Mouse (Mus musculus): ENCODE results near the gene Exoc6b. TPM values are rescaled to one million over a fixed set of nuclear protein-coding genes. Genes with fewer than 3 reads are reported as not detected.

Exoc6b gene
- total and polyA plus RNA-seq, 3 experiments, result 0.76 to 8.7 (median 6.9) TPM

GRCm38 (mm10) chr6:84875869-84876268, 193.4 kb downstream of the Exoc6b start:
- DNase-seq (ENCODE audit: low spot score) (no peak), ATAC-seq (ENCODE audit: extremely low read depth, insufficient number of reproducible peaks, low FRiP score, poor library complexity, severe bottlenecking) (no peak)
- no peaks in the 10 kb centered on the region for H3K9me3 ChIP-seq (replicated peaks)
- H3K36me3 ChIP-seq (replicated peaks), result no peaks in the 10 kb centered on the region
- H3K27me3 ChIP-seq (ENCODE audit: insufficient read depth, low read length), result no peaks in the 10 kb centered on the region
- TF ChIP-seq GATA1 (IDR thresholded peaks at IDR 0.05; ENCODE audit: borderline replicate concordance, low read length), result no peak
- no peak for TF ChIP-seq CTCF (IDR thresholded peaks at IDR 0.05; ENCODE audit: low read depth, low read length)
- no peak for TF ChIP-seq POLR2AphosphoS5 (IDR thresholded peaks at IDR 0.05; ENCODE audit: insufficient replicate concordance, low read depth, low read length)
- TF ChIP-seq GATA2 (IDR thresholded peaks at IDR 0.05; ENCODE audit: borderline replicate concordance, low read depth, low read length), result no peak
- no peak for TF ChIP-seq TAL1 (conservative IDR thresholded peaks at IDR 0.05; ENCODE audit: low read depth, low read length)
- no peak overlapping the region for H3K4me3 ChIP-seq (ENCODE audit: low read depth, low read length)
- H3K4me1 ChIP-seq (ENCODE audit: insufficient read depth, low read depth, low read length), result peaks cover 21% of the 10 kb centered on the region

DNA sequence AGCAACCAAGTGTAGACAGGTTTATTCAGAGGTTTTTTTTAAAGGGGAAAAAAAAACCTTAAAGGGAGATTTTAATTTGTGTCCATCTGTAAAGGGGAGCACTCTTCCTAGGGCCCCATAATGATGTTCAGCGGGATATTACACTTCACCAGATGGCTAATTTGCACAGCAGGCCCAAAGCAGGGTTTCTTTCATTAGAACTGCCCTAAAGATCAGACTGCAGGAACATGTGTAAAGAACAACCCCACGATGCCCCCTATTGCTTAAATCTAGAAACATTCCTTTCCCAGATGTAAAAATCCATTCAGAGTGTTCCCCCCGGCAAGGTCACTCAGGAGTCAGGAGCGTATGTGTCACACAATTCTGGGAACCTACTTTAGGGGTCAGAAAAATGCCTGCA, 202.2 kb downstream of the Exoc6b start:
- ATAC-seq (ENCODE audit: extremely low read depth, insufficient number of reproducible peaks, low FRiP score, poor library complexity, severe bottlenecking), result no peak
- H3K4me3 ChIP-seq (ENCODE audit: low read depth, low read length), result no peak overlapping the region
- no peaks in the 10 kb centered on the region for H3K9me3 ChIP-seq (replicated peaks)
- H3K4me1 ChIP-seq (ENCODE audit: insufficient read depth, low read depth, low read length), result no peaks in the 10 kb centered on the region
- H3K27me3 ChIP-seq (ENCODE audit: insufficient read depth, low read length), result no peaks in the 10 kb centered on the region
- H3K36me3 ChIP-seq (replicated peaks), result no peaks in the 10 kb centered on the region
- TF ChIP-seq GATA2 (IDR thresholded peaks at IDR 0.05; ENCODE audit: borderline replicate concordance, low read depth, low read length) (no peak), CTCF (IDR thresholded peaks at IDR 0.05; ENCODE audit: low read depth, low read length) (no peak)
- no peak for DNase-seq (ENCODE audit: low spot score)

DNA sequence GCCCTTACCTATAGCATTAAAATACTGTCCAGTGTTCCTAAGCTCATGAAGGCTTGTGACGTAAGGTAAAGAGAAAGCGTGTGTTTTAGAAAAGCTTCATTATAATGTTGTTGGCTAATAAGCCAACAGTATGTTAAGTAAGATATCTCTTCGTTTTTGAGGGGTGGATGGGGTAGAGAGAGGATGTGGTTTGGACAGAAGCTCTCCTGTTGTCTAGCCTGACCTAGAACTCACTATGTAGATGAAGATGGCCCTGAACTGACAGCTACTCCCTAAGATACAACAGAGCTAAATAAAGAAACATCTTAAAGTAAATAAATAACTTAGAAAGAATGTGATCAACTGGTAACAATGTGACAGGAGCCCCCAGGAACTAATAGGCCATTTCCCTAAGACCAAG, 204.7 kb downstream of the Exoc6b start:
- no peak for DNase-seq (ENCODE audit: low spot score)
- Histone ChIP-seq H3K4me3 (ENCODE audit: low read depth, low read length) (no peak overlapping the region), H3K36me3 (replicated peaks) (no peaks in the 10 kb centered on the region), H3K4me1 (ENCODE audit: insufficient read depth, low read depth, low read length) (no peaks in the 10 kb centered on the region), H3K9me3 (replicated peaks) (no peaks in the 10 kb centered on the region), H3K27me3 (ENCODE audit: insufficient read depth, low read length) (no peaks in the 10 kb centered on the region)
- TF ChIP-seq GATA1 (IDR thresholded peaks at IDR 0.05; ENCODE audit: borderline replicate concordance, low read length) (no peak), POLR2AphosphoS5 (IDR thresholded peaks at IDR 0.05; ENCODE audit: insufficient replicate concordance, low read depth, low read length) (no peak), GATA2 (IDR thresholded peaks at IDR 0.05; ENCODE audit: borderline replicate concordance, low read depth, low read length) (no peak), TAL1 (conservative IDR thresholded peaks at IDR 0.05; ENCODE audit: low read depth, low read length) (no peak), CTCF (IDR thresholded peaks at IDR 0.05; ENCODE audit: low read depth, low read length) (no peak)
- ATAC-seq (ENCODE audit: extremely low read depth, insufficient number of reproducible peaks, low FRiP score, poor library complexity, severe bottlenecking), result no peak

GRCm38 (mm10) chr6:84863816-84864375, 205.4 kb downstream of the Exoc6b start:
- H3K36me3 ChIP-seq (replicated peaks), result no peaks in the 10 kb centered on the region
- no peaks in the 10 kb centered on the region for H3K27me3 ChIP-seq (ENCODE audit: insufficient read depth, low read length)
- TF ChIP-seq GATA1 (IDR thresholded peaks at IDR 0.05; ENCODE audit: borderline replicate concordance, low read length) (no peak), CTCF (IDR thresholded peaks at IDR 0.05; ENCODE audit: low read depth, low read length) (no peak), GATA2 (IDR thresholded peaks at IDR 0.05; ENCODE audit: borderline replicate concordance, low read depth, low read length) (no peak), TAL1 (conservative IDR thresholded peaks at IDR 0.05; ENCODE audit: low read depth, low read length) (no peak), POLR2AphosphoS5 (IDR thresholded peaks at IDR 0.05; ENCODE audit: insufficient replicate concordance, low read depth, low read length) (no peak)
- no peaks in the 10 kb centered on the region for H3K4me1 ChIP-seq (ENCODE audit: insufficient read depth, low read depth, low read length)
- ATAC-seq (ENCODE audit: extremely low read depth, insufficient number of reproducible peaks, low FRiP score, poor library complexity, severe bottlenecking), result no peak
- H3K9me3 ChIP-seq (replicated peaks), result no peaks in the 10 kb centered on the region
- no peak for DNase-seq (ENCODE audit: low spot score)
- H3K4me3 ChIP-seq (ENCODE audit: low read depth, low read length), result no peak overlapping the region

GRCm38 (mm10) chr6:84845665-84846064, 223.6 kb downstream of the Exoc6b start:
- H3K9me3 ChIP-seq (replicated peaks), result no peaks in the 10 kb centered on the region
- H3K4me3 ChIP-seq (ENCODE audit: low read depth, low read length), result no peak overlapping the region
- TF ChIP-seq GATA2 (IDR thresholded peaks at IDR 0.05; ENCODE audit: borderline replicate concordance, low read depth, low read length) (no peak), GATA1 (IDR thresholded peaks at IDR 0.05; ENCODE audit: borderline replicate concordance, low read length) (no peak), CTCF (IDR thresholded peaks at IDR 0.05; ENCODE audit: low read depth, low read length) (no peak), POLR2AphosphoS5 (IDR thresholded peaks at IDR 0.05; ENCODE audit: insufficient replicate concordance, low read depth, low read length) (no peak), TAL1 (conservative IDR thresholded peaks at IDR 0.05; ENCODE audit: low read depth, low read length) (no peak)
- no peaks in the 10 kb centered on the region for H3K27me3 ChIP-seq (ENCODE audit: insufficient read depth, low read length)
- H3K4me1 ChIP-seq (ENCODE audit: insufficient read depth, low read depth, low read length), result peaks cover 5% of the 10 kb centered on the region
- ATAC-seq (ENCODE audit: extremely low read depth, insufficient number of reproducible peaks, low FRiP score, poor library complexity, severe bottlenecking) (no peak), DNase-seq (ENCODE audit: low spot score) (no peak)
- H3K36me3 ChIP-seq (replicated peaks), result no peaks in the 10 kb centered on the region

DNA sequence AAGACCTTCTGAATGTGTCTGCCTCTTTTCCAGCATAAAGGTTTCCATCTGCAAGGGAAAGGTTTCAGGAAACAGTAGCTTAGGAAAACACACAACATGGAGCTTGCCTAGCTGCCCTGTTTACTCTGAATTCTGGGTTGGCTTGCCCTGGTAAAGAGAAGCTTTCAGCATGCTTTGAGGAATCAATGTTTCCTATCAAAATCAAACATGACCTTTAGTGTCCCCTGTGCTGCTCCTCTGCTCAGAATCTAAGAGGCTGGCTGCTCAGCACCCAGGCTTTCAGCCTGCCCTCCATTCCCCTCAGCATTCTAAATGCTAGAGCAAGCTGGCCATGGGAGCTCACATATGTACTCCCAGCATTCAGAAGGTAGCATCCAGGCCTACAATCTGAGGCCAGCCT, 228.2 kb downstream of the Exoc6b start:
- ATAC-seq (ENCODE audit: extremely low read depth, insufficient number of reproducible peaks, low FRiP score, poor library complexity, severe bottlenecking) (no peak), DNase-seq (ENCODE audit: low spot score) (no peak)
- Histone ChIP-seq H3K36me3 (replicated peaks) (no peaks in the 10 kb centered on the region), H3K4me1 (ENCODE audit: insufficient read depth, low read depth, low read length) (peaks cover 5% of the 10 kb centered on the region), H3K4me3 (ENCODE audit: low read depth, low read length) (no peak overlapping the region), H3K27me3 (ENCODE audit: insufficient read depth, low read length) (no peaks in the 10 kb centered on the region), H3K9me3 (replicated peaks) (no peaks in the 10 kb centered on the region)
- TF ChIP-seq GATA2 (IDR thresholded peaks at IDR 0.05; ENCODE audit: borderline replicate concordance, low read depth, low read length) (no peak), POLR2AphosphoS5 (IDR thresholded peaks at IDR 0.05; ENCODE audit: insufficient replicate concordance, low read depth, low read length) (no peak), GATA1 (IDR thresholded peaks at IDR 0.05; ENCODE audit: borderline replicate concordance, low read length) (no peak), CTCF (IDR thresholded peaks at IDR 0.05; ENCODE audit: low read depth, low read length) (no peak), TAL1 (conservative IDR thresholded peaks at IDR 0.05; ENCODE audit: low read depth, low read length) (no peak)

Data from G1E (cell line).